Mouse (Mus musculus): Measurements from ENCODE around the gene Nfatc3. TPM values are rescaled to one million over a fixed set of nuclear protein-coding genes. Genes with fewer than 3 reads are reported as not detected.
A peak's percentile ranks its signal among the peaks of the same experiment; 100 is the strongest.

Nfatc3 gene
- polyA plus RNA-seq, 1 experiment from 2014 or later, result 3.9 TPM

DNA sequence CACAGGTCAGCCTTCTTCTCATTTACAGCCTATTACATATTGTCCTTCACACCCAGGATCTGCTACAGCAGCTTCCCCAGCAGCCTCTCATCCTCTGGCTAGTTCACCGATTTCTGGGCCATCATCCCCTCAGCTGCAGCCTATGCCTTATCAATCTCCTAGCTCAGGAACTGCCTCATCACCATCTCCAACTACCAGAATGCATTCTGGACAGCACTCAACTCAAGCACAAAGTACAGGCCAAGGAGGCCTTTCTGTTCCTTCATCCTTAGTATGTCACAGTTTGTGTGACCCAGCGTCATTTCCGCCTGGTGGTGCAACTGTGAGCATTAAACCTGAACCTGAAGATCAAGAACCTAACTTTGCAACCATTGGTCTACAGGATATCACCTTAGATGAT lies 50.1 kb downstream of the Nfatc3 start:
- no peak overlapping the region for H3K27ac ChIP-seq
- H3K9me3 ChIP-seq (replicated peaks; ENCODE audit: low read length), result no peaks in the 10 kb centered on the region
- H3K4me2 ChIP-seq (ENCODE audit: low read length), result no peak overlapping the region
- DNase-seq (ENCODE audit: low spot score) (no peak), ATAC-seq (replicated peaks; ENCODE audit: low FRiP score, low read depth) (no peak)
- no peak for TF ChIP-seq CTCF (IDR thresholded peaks at IDR 0.05; ENCODE audit: low read depth)
- H3K9ac ChIP-seq (ENCODE audit: low read depth, low read length), result no peak overlapping the region
- no peak overlapping the region for H3K4me3 ChIP-seq (replicated peaks; ENCODE audit: low read depth, low read length)
- 95% methylated on average over 3 of the region's 3 CpGs for WGBS
- no peaks in the 10 kb centered on the region for H3K4me1 ChIP-seq (replicated peaks; ENCODE audit: insufficient read depth, low read length)
- no peaks in the 10 kb centered on the region for H3K27me3 ChIP-seq (ENCODE audit: insufficient read depth, low read length)
- H3K36me3 ChIP-seq (ENCODE audit: insufficient read depth, low read length), result peaks cover 25% of the 10 kb centered on the region

DNA sequence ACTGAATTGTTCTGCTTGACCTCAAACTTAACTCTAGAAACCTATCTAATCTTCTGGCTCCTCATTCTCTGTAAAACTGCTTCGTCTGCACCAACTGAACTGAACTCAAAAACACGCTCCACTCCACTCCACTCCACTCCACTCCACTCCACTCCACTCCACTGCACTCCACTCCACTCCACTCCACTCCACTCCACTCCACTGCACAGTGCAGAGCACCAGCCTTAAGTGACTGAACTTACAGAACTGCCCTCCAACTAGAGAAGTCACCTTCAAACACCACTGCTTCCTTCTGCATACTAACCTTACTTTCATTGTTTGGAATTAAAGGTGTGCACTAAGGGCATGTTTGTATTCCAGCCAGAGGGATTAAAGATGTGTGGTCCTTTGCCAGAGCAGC lies 53.4 kb downstream of the Nfatc3 start:
- Histone ChIP-seq H3K4me3 (replicated peaks; ENCODE audit: low read depth, low read length) (no peak overlapping the region), H3K27me3 (ENCODE audit: insufficient read depth, low read length) (no peaks in the 10 kb centered on the region), H3K4me2 (ENCODE audit: low read length) (no peak overlapping the region), H3K4me1 (replicated peaks; ENCODE audit: insufficient read depth, low read length) (no peaks in the 10 kb centered on the region), H3K27ac (peak overlapping the region; percentile 19; the same call in 1 of the 2 replicates), H3K9me3 (replicated peaks; ENCODE audit: low read length) (no peaks in the 10 kb centered on the region), H3K9ac (ENCODE audit: low read depth, low read length) (no peak overlapping the region), H3K36me3 (ENCODE audit: insufficient read depth, low read length) (peaks cover 17% of the 10 kb centered on the region; the same call in 1 of the 2 replicates)
- DNase-seq (ENCODE audit: low spot score) (no peak), ATAC-seq (replicated peaks; ENCODE audit: low FRiP score, low read depth) (no peak)
- WGBS, result 66% methylated on average over 2 of the region's 2 CpGs
- TF ChIP-seq CTCF (IDR thresholded peaks at IDR 0.05; ENCODE audit: low read depth), result no peak

DNA sequence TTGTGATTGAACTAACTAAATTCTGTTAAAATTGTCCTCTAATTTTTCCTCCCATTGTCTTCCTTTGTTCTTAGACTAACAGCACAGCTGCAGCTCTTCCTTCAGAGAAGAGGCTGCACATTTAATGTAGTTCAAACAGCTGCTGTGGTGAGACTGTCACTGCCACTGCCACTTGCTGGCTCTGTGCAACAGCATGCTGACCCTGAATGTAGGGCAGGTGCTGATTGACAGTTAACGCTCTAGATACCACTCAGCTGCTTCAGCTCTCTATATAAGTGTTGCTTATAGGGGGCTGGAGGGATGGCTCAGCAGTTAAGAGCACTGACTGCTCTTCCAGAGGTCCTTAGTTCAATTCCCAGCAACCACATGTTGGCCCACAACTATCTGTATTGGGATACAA lies 53.9 kb downstream of the Nfatc3 start:
- ATAC-seq (replicated peaks; ENCODE audit: low FRiP score, low read depth) (no peak), DNase-seq (ENCODE audit: low spot score) (no peak)
- Histone ChIP-seq H3K27ac (peak overlapping the region; percentile 19; the same call in 1 of the 2 replicates), H3K4me1 (replicated peaks; ENCODE audit: insufficient read depth, low read length) (no peaks in the 10 kb centered on the region), H3K27me3 (ENCODE audit: insufficient read depth, low read length) (no peaks in the 10 kb centered on the region), H3K4me2 (ENCODE audit: low read length) (no peak overlapping the region), H3K9ac (ENCODE audit: low read depth, low read length) (no peak overlapping the region), H3K9me3 (replicated peaks; ENCODE audit: low read length) (no peaks in the 10 kb centered on the region), H3K36me3 (ENCODE audit: insufficient read depth, low read length) (peaks cover 17% of the 10 kb centered on the region; the same call in 1 of the 2 replicates), H3K4me3 (replicated peaks; ENCODE audit: low read depth, low read length) (no peak overlapping the region)
- WGBS, result 96% methylated on average over 1 of the region's 1 CpGs
- TF ChIP-seq CTCF (IDR thresholded peaks at IDR 0.05; ENCODE audit: low read depth), result no peak

DNA sequence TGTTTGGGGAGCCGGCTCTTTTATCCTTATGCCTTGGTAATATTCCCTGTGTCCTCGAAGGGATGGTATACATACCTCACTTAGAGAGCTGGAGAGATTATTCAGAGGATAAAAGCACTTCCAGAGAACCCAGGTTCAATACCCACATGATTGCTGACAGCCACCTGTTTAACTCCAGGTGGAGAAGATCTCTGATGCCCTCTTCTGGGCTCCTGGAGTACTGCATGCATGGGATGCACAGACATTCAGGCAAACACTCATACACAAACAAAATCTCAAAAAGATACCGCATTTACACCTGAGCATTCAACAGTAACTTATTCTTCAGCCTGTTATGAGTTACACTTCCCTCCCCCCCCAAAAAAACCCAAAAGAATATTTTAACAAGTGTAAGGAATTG lies 57.3 kb downstream of the Nfatc3 start:
- Histone ChIP-seq H3K27me3 (ENCODE audit: insufficient read depth, low read length) (no peaks in the 10 kb centered on the region), H3K36me3 (ENCODE audit: insufficient read depth, low read length) (no peaks in the 10 kb centered on the region), H3K4me1 (replicated peaks; ENCODE audit: insufficient read depth, low read length) (no peaks in the 10 kb centered on the region), H3K27ac (no peak overlapping the region), H3K9ac (ENCODE audit: low read depth, low read length) (no peak overlapping the region), H3K9me3 (replicated peaks; ENCODE audit: low read length) (no peaks in the 10 kb centered on the region), H3K4me3 (replicated peaks; ENCODE audit: low read depth, low read length) (no peak overlapping the region), H3K4me2 (ENCODE audit: low read length) (no peak overlapping the region)
- WGBS, result 100% methylated on average over 3 of the region's 3 CpGs
- DNase-seq (ENCODE audit: low spot score) (peak; percentile 38), ATAC-seq (replicated peaks; ENCODE audit: low FRiP score, low read depth) (no peak)
- TF ChIP-seq CTCF (IDR thresholded peaks at IDR 0.05; ENCODE audit: low read depth), result peak; percentile 66

DNA sequence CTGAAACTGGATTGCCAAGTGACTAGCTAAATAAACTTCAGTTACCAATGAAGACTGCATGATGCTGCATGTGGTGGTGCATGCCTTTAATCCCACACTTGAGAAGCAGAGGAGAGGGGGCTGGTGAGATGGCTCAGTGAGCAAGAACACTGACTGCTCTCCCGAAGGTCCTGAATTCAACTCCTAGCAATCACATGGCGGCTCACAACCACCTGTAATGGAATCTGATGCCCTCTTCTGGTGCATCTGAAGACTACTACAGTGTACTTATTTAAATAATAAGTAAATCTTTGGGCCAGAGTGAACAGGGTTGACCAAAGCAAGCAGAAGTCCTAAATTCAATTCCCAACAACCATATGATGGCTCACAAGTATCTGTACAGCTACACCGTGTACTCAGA lies 64.8 kb downstream of the Nfatc3 start:
- WGBS, result 85% methylated on average over 3 of the region's 3 CpGs
- H3K27me3 ChIP-seq (ENCODE audit: insufficient read depth, low read length), result no peaks in the 10 kb centered on the region

DNA sequence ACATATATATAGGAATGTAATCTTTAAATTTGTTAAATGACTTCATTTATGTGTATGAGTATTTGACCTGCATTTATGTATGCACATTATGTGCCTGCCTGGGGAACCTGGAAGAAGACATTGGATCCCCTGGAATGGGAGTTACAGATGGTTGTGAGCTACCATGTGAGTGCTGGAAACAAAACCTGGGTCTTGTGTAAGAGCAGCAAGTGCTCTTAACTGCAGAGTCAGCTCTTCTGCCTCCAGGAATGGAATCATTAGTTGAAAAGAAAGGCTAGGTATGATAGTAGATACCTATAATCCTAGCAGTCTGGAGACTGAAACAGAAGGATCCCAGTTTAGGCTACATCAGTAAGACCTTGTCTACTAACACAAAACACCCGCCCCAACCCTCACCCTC lies 67.4 kb downstream of the Nfatc3 start:
- WGBS, result 100% methylated on average over 1 of the region's 1 CpGs
- no peak for ATAC-seq (replicated peaks; ENCODE audit: low FRiP score, low read depth)

More for the DNA sequence above, 64.8 kb downstream of the Nfatc3 start:
- H3K36me3 ChIP-seq (ENCODE audit: insufficient read depth, low read length), result 0 out of 2 replicates have a peak, but pooled peaks cover 2% of the 10 kb centered on the region
- H3K9me3 ChIP-seq (replicated peaks; ENCODE audit: low read length), result no peaks in the 10 kb centered on the region
- no peak overlapping the region for H3K9ac ChIP-seq (ENCODE audit: low read depth, low read length)
- ATAC-seq (replicated peaks; ENCODE audit: low FRiP score, low read depth) (no peak), DNase-seq (ENCODE audit: low spot score) (no peak)
- H3K4me2 ChIP-seq (ENCODE audit: low read length), result no peak overlapping the region
- no peak; the same call in 1 of the 2 replicates for TF ChIP-seq CTCF (IDR thresholded peaks at IDR 0.05; ENCODE audit: low read depth)
- H3K4me3 ChIP-seq (replicated peaks; ENCODE audit: low read depth, low read length), result no peak overlapping the region
- no peaks in the 10 kb centered on the region for H3K4me1 ChIP-seq (replicated peaks; ENCODE audit: insufficient read depth, low read length)
- no peak overlapping the region for H3K27ac ChIP-seq

DNA sequence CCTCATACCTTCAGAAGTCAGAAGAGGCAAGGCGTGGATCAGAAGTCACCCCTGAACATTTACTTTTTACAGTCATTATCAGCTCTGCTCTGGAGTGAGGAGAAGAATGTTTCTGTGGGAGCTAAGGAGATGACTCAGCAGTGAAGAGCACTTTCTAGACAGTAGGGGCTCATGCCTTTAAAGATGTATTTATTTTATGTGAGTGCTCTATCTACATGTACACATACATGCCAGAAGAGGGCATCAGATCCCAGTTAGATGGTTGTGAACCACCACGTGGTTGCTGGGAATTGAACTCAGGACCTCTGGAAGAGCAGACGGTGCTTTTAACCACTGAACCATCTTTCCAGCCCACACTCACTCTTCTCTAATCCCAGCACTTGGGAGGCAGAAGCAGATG lies 68.4 kb downstream of the Nfatc3 start:
- Histone ChIP-seq H3K9ac (ENCODE audit: low read depth, low read length) (no peak overlapping the region), H3K36me3 (ENCODE audit: insufficient read depth, low read length) (peaks cover 22% of the 10 kb centered on the region), H3K9me3 (replicated peaks; ENCODE audit: low read length) (no peaks in the 10 kb centered on the region), H3K4me2 (ENCODE audit: low read length) (no peak overlapping the region), H3K4me3 (replicated peaks; ENCODE audit: low read depth, low read length) (no peak overlapping the region), H3K27me3 (ENCODE audit: insufficient read depth, low read length) (no peaks in the 10 kb centered on the region), H3K4me1 (replicated peaks; ENCODE audit: insufficient read depth, low read length) (no peaks in the 10 kb centered on the region), H3K27ac (no peak overlapping the region)
- WGBS, result 64% methylated on average over 3 of the region's 3 CpGs
- TF ChIP-seq CTCF (IDR thresholded peaks at IDR 0.05; ENCODE audit: low read depth), result 0 out of 2 replicates have a peak, but pooled peaks have one; percentile 12
- DNase-seq (ENCODE audit: low spot score), result no peak
- no peak for ATAC-seq (replicated peaks; ENCODE audit: low FRiP score, low read depth)

More for the DNA sequence above, 67.4 kb downstream of the Nfatc3 start:
- Histone ChIP-seq H3K4me3 (replicated peaks; ENCODE audit: low read depth, low read length) (no peak overlapping the region), H3K9me3 (replicated peaks; ENCODE audit: low read length) (no peaks in the 10 kb centered on the region), H3K27me3 (ENCODE audit: insufficient read depth, low read length) (no peaks in the 10 kb centered on the region), H3K4me2 (ENCODE audit: low read length) (no peak overlapping the region), H3K36me3 (ENCODE audit: insufficient read depth, low read length) (peaks cover 16% of the 10 kb centered on the region), H3K9ac (ENCODE audit: low read depth, low read length) (no peak overlapping the region), H3K27ac (no peak overlapping the region), H3K4me1 (replicated peaks; ENCODE audit: insufficient read depth, low read length) (no peaks in the 10 kb centered on the region)
- no peak for DNase-seq (ENCODE audit: low spot score)
- no peak for TF ChIP-seq CTCF (IDR thresholded peaks at IDR 0.05; ENCODE audit: low read depth)
